Mouse (Mus musculus) bone marrow, adult 2 months (tissue): Measurements from ENCODE around the gene Oas1e. TPM values are rescaled to one million over a fixed set of nuclear protein-coding genes. Genes with fewer than 3 reads are reported as not detected.

Experiments used
- H3K27ac ChIP-seq: fragments of 200-500 bp; 2 replicates; pipeline ENCODE4 v1.5.1; 2012; ENCODE audit warnings: low read depth, mild to moderate bottlenecking, control low read depth, inconsistent platforms, low read length; ENCODE audit not compliant: control insufficient read depth, poor library complexity, insufficient read depth
- H3K4me1 ChIP-seq: fragments of 200-500 bp; 2 replicates; pipeline ENCODE4 v1.6.1; 2011; ENCODE audit warnings: low read length; ENCODE audit not compliant: control insufficient read depth, insufficient read depth
- H3K4me3 ChIP-seq: fragments of 200-500 bp; replicated peaks from 2 replicates; pipeline ENCODE3; 2011; ENCODE audit warnings: mild to moderate bottlenecking, low read depth, low read length, control low read depth; ENCODE audit not compliant: control insufficient read depth
- CTCF ChIP-seq: fragments of 200-500 bp; IDR thresholded peaks from 2 replicates; pipeline ENCODE4 v1.5.1; 2011; ENCODE audit warnings: low read length, control low read depth; ENCODE audit not compliant: control insufficient read depth, insufficient read depth
- POLR2A ChIP-seq: fragments of 200-500 bp; IDR thresholded peaks from 2 replicates; pipeline ENCODE4 v1.6.1; 2011; ENCODE audit warnings: low read depth, mild to moderate bottlenecking, control low read depth, low read length, borderline replicate concordance; ENCODE audit not compliant: control insufficient read depth
- WGBS: fragments of 180-500 bp; shearing (Covaris S2); methylation state at CpG from one replicate; pipeline ENCODE4 v1.1.7; 2018; 5-methylcytosine and 5-hydroxymethylcytosine counted together
- polyA plus RNA-seq: library from polyadenylated mRNA; stranded (reverse); fragments of >200 nt; gene quantifications from 2 replicates; pipeline ENCODE4 v1.2.4, GENCODE M21; 2011; ENCODE audit warnings: low replicate concordance; ENCODE audit not compliant: missing spikeins, insufficient read depth, insufficient read length

Gene Oas1e
- polyA plus RNA-seq, 1 experiment = 3.7 TPM

DNA sequence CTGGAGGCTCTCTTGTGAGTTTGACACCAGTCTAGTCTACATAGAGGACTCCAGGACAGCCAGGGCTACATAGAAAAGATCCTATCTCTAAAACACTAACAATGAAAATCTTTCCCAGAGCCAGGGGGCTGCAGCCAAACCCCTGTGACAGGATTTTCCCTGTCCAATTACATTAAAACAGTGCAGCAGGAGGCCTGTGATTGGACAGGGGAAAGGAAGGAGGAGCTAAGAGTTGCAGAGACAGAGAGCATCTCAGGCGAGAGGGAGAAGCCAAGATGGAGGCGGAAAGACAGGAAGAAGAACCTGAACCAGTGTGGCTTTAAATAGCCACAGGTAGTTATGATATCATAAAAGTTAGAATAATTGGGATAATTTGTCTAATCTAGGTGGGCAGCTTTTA is 12.9 kb downstream of the Oas1e start:
- Histone ChIP-seq H3K4me3 (no peak overlapping the region), H3K27ac (no peak overlapping the region), H3K4me1 (peaks cover 9% of the 10 kb centered on the region; the same call in 1 of the 2 replicates)
- TF ChIP-seq CTCF = no peak
- 77% methylated on average over 2 of the region's 2 CpGs for WGBS

DNA sequence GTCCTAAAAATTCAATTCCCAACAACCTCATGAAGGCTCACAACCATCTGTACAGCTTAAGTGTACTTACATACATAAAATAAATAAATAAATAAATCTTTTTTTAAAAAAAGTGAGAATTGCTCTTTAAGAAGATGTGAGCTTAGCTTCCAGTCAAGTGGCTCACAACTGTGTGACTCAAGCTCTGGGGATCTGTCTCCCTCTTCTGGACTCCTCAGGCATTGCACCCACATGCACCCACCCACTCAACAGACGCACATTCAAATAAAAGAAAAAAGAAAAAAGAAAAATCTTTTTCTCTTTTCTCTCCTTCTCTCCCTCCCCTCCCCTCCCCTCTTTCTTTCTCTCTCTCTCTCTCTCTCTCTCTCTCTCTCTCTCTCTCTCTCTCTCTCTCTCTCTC is 13.7 kb downstream of the Oas1e start:
- TF ChIP-seq CTCF (peak; percentile 63), POLR2A (no peak)
- Histone ChIP-seq H3K4me3 (no peak overlapping the region), H3K27ac (no peak overlapping the region), H3K4me1 (peaks cover 8% of the 10 kb centered on the region; the same call in 1 of the 2 replicates)
- WGBS = 84% methylated on average over 1 of the region's 1 CpGs

DNA sequence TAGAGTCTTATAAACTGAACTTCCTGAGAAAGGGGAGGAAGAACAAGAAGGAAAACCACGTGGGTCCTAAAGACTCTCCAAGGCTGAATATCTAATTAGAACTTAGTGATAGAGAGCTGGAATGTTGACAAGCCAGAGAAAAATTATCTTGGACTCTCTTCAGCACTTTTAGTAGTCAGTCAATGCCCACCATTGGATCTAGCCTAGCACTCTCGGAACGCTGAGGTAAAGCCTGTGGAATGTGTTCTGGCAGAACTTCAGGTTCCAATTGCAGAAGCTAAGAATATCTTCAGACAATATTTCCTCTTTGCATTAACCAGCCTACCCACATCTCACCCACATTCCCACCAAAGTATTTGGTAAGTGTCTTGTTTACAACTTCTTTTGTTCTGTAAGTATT is 15.4 kb downstream of the Oas1e start:
- no peak for TF ChIP-seq CTCF
- TF ChIP-seq POLR2A = no peak
- Histone ChIP-seq H3K4me3 (no peak overlapping the region), H3K4me1 (peaks cover 8% of the 10 kb centered on the region), H3K27ac (no peak overlapping the region)
- WGBS = 4% methylated on average over 3 of the region's 3 CpGs

DNA sequence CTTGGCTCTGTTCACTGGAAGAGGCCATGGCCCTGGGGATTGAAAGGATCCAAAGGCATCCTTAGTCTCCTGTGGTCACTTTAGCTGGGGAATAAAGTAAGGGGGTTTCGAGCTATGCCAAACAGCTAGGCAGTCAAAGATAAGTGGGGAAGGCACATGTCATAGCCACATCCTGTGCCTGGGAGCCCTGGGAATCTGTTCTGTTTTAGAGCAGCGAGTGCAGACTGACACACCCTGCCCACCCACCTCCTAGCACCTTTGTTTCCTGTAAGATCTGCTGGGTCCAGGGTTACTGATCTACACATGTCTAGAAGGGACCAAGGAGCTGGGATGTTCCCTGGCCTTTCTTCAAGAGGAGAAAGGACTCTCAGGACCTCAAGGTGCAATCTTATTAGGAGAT is 16.4 kb downstream of the Oas1e start:
- H3K27ac ChIP-seq = no peak overlapping the region
- peaks cover 13% of the 10 kb centered on the region for H3K4me1 ChIP-seq
- H3K4me3 ChIP-seq = no peak overlapping the region
- 17% methylated on average over 2 of the region's 2 CpGs for WGBS
- no peak for TF ChIP-seq CTCF
- no peak for TF ChIP-seq POLR2A

DNA sequence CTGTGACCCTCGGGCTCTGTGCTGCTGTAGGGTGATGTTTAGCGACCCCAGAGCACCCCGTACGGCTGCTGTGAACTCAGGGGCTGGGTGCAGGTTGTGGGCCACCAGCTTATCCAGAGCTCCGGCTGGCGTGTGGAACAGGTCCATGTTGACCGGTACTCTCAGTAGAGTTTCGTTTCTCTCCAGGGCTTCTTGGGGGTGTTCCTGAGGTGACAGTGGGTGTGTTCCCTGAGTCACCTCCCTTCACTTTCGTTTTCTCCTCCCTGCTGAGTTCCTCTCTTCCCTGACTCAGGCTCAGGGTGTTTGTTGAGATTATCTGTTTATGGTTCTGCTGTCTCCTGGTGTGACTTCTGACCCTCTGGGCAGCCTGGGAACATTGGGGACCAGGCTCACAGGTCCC is 17.9 kb downstream of the Oas1e start, which contains the start of gene Oas3:
TSS of gene Oas3 (minus strand) at position 184 of the 400 bp plus-strand sequence.
- peaks cover 13% of the 10 kb centered on the region for H3K4me1 ChIP-seq
- 7% methylated on average over 9 of the region's 9 CpGs for WGBS

DNA sequence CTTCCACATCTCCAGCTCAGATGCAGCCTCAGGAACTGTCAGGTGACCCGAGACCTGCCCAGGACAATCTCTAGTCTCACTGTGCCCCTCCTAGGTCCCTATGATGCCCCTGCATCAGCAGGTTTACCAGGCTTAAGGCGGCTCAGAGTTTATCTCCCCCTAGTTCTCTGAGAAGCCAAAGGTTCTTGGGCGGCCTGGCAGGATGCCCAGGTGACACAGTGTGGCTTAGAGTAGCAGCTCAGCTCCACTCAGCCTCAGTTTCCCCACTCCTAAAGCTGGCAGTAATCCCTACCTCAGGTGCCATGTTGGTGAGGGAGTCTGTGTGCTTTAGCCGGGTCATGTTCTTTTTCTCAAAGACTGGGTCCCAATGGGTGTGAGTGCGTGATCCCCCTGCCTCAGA is 18.5 kb downstream of the Oas1e start:
- Histone ChIP-seq H3K27ac (peak overlapping the region; percentile 57), H3K4me1 (peaks cover 13% of the 10 kb centered on the region), H3K4me3 (peak overlapping the region; percentile 74)
- TF ChIP-seq POLR2A = no peak
- TF ChIP-seq CTCF = no peak
- 59% methylated on average over 5 of the region's 5 CpGs for WGBS

More for the DNA sequence above, 17.9 kb downstream of the Oas1e start, which contains the start of gene Oas3:
- H3K27ac ChIP-seq = peak within 1 kb of the TSS; percentile 87
- TF ChIP-seq POLR2A (no peak), CTCF (no peak)
- H3K4me3 ChIP-seq = peak within 1 kb of the TSS; percentile 74

DNA sequence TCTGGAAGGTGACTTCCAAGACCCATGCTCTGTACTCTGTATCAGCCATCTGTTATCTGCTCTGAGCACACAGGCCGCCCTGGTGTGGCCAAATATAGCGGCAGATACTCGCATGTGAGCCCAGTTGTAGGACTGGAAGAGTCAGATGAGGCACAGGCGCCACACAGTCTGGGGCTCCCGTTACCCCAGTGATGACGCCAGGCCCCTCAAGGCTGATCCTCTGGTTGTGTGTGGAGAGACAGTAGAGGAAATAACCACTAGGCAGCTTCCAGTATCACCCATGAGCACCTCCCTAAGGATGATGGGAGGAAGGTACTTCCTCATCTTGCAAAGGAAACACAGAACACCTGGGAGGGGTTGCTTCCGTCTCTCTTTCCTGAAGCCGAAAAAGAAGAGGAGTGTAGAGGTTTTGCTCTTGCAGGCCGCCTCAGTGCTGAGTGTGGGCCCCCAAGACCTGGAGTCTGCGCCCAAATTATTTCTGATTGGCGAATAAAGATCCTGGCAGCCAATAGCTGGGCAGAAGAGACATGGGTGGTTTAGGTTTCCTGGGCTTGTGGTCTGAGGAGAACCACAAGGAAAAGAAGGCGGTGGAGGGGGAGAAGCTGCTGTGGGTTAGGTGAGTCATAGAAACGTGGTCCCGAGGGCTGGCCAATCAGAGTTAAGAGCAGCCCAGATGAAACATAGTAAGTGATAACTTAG is 19.9 kb downstream of the Oas1e start:
- H3K4me3 ChIP-seq = peak overlapping the region; percentile 43

DNA sequence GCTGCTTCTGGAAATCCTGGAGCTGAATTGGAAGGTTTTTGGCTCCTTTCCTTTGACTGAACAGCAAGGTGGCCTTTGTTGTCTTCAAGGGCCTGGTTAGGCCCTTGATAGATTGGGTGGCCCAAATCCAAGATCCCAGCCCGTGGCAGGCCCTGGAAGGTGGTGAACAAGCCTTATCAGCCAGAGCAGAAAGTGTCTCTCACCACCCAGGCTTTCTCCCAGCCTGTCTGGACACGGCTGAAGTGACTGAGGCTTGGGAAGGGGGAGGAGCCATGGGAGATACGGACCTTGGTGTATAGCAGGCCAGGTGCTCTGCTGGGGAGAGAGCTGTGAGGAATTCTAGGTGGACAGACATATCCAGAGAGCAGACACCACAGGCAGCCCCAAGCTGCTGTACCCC is 25.9 kb downstream of the Oas1e start:
- no peak overlapping the region for H3K4me3 ChIP-seq
- TF ChIP-seq CTCF (no peak), POLR2A (no peak)
- 64% methylated on average over 3 of the region's 3 CpGs for WGBS
- peak overlapping the region; percentile 27 for H3K27ac ChIP-seq
- peaks cover under 1% of the 10 kb centered on the region; the same call in 1 of the 2 replicates for H3K4me1 ChIP-seq

More for the DNA sequence above, 19.9 kb downstream of the Oas1e start:
- TF ChIP-seq POLR2A (peak; percentile 54; the same call in 1 of the 2 replicates), CTCF (no peak)
- WGBS = 2% methylated on average over 14 of the region's 14 CpGs
- Histone ChIP-seq H3K27ac (peak overlapping the region; percentile 84), H3K4me1 (peaks cover 13% of the 10 kb centered on the region)

DNA sequence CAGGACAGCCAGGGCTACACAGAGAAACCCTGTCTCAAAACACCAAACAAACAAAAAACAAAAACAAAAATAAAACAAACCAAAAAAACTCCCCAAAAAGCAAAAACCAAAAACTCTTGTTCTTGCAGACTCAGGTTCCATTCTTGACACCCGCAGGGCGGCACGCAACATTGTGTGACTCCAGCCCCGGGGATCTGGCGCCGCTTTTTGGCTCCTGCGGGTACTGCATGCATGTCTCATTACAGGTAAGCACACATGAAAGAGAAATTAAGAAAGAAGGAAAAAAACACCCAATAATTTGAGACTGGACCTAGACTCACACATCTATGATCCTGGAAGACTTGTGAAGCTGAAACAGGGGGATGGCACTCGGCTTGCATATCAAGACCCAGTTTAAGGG is 30.3 kb downstream of the Oas1e start:
- Histone ChIP-seq H3K27ac (no peak overlapping the region), H3K4me1 (no peaks in the 10 kb centered on the region), H3K4me3 (no peak overlapping the region)
- TF ChIP-seq POLR2A = no peak
- TF ChIP-seq CTCF = no peak
- 81% methylated on average over 8 of the region's 8 CpGs for WGBS
